Mouse (Mus musculus) heart, postnatal 0 days (tissue): ENCODE data around the gene Strn3.

Experiments
- CTCF ChIP-seq: IDR thresholded peaks from 2 replicates; pipeline ENCODE4 v1.5.1; 2016; ENCODE audit warnings: antibody characterized with exemption, control low read depth, low read depth
- EP300 ChIP-seq: IDR thresholded peaks from 2 replicates; pipeline ENCODE4 v1.6.1; 2016; ENCODE audit warnings: antibody characterized with exemption, low read depth

- no peak for TF ChIP-seq CTCF
- no peak for TF ChIP-seq EP300
These were observed 45.1 kb upstream of the Strn3 start for GRCm38 (mm10) chr12:51736807-51737206.
